Mouse (Mus musculus) cerebellum, adult 2 months (tissue): ENCODE measurements around the gene Vps9d1.

Source experiments
- CTCF ChIP-seq: fragments of 200-500 bp; IDR thresholded peaks from 2 replicates; pipeline ENCODE4 v1.5.1; 2011; ENCODE audit warnings: low read depth, mild to moderate bottlenecking, control low read depth, low read length, moderate library complexity, borderline replicate concordance; ENCODE audit not compliant: insufficient read depth
- POLR2A ChIP-seq: fragments of 200-500 bp; IDR thresholded peaks from 2 replicates; pipeline ENCODE4 v1.6.1; 2011; ENCODE audit warnings: low read length, control low read depth, borderline replicate concordance; ENCODE audit not compliant: insufficient read depth

DNA sequence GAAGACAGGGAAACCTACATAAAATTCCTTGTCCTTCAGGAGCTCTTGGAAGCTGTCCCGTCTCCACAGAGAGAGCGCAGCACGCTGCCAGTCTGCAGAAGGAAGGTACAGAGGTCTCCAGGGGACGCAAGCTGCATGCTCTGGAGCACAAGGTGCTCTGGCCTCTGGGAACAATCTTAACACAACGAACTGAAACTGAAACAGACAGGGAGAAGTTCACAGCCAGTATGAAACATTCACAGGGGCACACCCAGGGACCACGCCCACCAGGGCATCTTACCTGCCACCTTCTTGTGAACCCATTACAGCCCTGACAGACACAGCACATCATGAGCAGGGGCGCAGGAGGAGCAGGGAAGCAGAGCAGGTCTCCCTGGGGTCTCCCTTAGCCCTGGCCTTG is 29.8 kb upstream of the Vps9d1 start:
- TF ChIP-seq POLR2A (no peak), CTCF (no peak)
